Mouse (Mus musculus): Measurements from ENCODE around the gene Gm15217. TPM values are rescaled to one million over a fixed set of nuclear protein-coding genes. Genes with fewer than 3 reads are reported as not detected.

The Gm15217 gene
- total RNA-seq, 2 experiments from 2014 or later: not detected

DNA sequence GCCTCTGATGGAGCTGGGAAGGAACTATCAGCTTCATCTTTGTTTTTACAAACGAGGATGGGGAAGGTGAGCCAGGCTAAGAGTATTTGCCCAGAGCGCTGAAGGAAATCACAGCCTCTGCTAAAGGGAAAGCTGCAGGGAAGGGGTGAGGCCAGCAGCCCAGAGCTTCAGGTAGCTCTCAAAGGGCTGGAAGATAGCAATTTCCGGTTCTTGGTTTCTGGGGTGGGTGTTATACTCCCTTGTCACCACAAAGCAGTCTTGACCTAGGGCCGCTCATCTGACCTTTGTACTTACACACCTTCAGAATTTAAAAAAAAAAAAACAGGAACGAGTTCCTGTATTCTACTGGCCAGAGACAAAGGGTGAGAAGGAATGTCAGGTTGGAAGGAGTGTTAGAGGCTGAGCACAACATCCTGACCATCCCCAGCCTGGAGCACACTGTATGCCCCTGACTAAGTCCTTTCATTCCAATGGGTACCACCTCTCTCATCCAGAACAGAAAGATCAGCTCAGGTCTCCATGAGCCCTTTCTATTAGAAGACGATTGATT lies 12.5 kb downstream of the Gm15217 start:
- DNase-seq (ENCODE audit: low spot score in 2 of 2): no peak

DNA sequence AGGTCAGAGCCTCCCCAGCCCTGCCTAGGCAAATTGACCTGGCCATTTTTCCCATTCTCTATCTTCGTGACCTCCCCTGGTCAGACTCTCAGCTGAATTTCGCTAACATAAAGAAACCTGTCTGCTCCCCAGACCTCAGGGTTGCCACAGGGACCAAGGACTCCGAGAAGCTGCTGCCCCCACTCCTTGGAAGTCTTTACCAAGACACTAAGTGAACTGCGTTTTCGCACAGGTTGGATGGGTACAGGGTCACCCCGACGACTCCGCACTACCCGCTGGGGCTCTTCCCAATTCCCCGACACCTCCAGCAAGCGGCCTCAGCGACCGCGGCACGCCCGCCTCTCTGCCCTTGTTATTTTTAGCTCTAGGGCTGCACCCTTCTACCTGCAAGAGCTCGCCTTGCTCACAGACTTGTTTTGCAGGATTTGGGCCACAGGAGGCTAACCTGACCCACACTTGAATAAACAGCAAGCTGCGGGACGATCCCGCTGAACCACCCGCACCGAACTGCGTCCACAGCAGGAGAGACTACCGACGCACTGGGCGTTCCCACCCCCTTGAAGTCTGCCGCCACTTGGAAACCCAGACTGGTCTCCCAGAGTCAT lies 19.0 kb downstream of the Gm15217 start:
- no peak for DNase-seq (ENCODE audit: low spot score in 2 of 2)

DNA sequence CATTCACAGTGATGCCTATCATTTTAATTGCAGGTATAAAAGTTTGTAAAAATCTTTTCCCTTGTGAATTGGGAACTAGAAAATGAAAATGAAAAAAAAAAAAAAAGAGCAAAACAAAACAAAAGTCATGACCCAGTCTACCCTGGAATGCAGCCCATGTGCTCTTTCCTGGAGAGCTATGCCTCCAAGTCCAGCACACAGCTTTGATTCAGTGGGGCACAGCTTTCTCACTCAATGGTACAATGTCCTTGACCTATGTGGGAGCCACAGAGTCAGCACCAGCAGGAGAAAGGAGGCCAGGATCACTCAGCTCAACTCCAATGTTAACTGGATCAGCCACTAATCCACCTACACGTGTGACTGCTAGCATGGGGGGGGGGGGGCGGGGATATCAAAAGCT lies 20.7 kb downstream of the Gm15217 start:
- DNase-seq (ENCODE audit: low spot score in 2 of 2): no peak

DNA sequence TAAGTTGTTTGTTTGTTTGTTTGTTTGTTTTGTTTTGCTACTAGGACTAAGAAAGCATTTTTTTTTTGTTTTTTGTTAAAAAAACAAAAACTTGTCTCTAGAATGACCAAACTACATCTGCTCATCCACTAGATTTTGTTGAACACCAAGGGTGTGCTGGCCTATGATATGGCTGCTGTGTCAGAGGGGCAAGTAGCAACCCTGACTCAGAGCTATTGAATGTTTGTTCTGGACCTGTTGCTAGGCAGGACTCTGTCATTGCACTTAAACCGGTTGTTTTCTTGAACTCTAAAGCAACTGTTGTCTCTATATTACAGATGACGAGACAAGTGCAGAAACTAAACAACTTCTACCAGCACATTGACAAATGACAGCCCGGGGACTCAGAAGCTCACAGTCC lies 29.1 kb downstream of the Gm15217 start:
- no peak for DNase-seq (ENCODE audit: low spot score in 2 of 2)

DNA sequence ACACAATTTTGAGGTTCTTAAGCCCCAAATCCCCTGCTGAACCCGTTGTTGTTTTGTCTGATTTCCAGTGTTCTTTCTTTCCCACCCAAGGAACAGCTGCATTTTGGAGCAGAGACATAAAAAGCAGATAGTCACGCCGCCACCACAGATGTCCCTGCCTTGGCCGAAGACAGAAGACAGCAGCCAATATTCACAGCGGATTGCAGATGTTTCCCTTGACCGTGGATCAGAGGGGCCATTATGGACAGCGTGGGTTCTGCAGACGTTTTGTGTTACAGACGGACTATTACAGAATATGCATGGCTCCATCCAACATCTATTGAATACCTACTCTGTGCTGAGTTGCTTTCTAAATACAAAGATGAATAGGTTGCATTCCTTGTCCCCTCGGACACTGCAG lies 29.8 kb downstream of the Gm15217 start:
- DNase-seq (ENCODE audit: low spot score in 2 of 2): no peak

DNA sequence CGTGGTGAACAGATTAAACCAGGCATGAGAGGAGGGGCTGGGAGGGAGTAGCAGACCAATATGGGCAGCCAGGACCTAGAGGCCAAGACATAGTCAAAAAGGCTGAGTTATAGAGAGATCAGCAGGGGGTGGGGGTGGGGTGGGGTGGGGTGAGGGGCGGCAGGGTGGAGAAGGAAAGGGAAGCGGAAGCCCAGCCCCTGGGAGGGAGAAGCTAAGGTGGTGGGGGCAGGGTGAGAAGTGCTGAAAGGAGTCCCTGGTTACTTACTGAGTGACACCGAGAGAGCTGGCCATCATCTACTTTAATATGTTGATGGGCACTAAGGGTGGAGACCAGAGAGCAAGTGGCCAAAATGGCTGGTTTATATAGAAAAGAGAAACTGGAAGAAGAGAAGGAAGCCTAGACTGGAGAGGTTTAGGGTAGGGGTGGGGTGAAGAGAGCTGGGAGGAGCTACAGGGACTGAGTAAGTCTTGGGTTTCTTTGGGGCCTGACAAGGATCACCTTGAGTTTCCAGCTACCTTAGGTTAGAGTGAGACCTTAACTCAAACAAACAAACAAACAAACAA lies 31.4 kb downstream of the Gm15217 start:
- DNase-seq (ENCODE audit: low spot score in 2 of 2): no peak

DNA sequence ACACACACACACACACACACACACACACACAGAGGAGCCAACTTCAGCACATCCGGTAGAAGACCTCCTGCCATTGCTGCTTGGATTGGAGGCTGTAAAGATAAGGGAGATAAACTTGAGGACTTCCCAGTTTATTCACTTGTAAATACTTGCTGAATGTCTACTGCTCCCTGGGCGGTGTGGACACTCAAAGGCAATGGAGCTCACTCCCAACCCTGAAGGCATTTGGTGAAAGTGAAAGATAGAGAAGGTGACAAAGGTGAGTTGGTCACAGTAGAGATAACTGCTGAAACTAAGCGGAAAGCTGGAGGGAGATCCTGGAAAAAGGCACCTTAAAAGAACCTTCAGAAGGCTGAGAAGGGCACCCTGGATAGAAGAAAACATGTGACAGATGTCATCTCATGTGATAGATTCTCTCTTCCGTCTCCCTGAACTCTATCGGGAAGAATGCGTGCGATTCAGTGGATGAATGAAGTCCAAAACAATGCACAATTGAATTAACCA lies 33.3 kb downstream of the Gm15217 start:
- DNase-seq (ENCODE audit: low spot score in 2 of 2): no peak

DNA sequence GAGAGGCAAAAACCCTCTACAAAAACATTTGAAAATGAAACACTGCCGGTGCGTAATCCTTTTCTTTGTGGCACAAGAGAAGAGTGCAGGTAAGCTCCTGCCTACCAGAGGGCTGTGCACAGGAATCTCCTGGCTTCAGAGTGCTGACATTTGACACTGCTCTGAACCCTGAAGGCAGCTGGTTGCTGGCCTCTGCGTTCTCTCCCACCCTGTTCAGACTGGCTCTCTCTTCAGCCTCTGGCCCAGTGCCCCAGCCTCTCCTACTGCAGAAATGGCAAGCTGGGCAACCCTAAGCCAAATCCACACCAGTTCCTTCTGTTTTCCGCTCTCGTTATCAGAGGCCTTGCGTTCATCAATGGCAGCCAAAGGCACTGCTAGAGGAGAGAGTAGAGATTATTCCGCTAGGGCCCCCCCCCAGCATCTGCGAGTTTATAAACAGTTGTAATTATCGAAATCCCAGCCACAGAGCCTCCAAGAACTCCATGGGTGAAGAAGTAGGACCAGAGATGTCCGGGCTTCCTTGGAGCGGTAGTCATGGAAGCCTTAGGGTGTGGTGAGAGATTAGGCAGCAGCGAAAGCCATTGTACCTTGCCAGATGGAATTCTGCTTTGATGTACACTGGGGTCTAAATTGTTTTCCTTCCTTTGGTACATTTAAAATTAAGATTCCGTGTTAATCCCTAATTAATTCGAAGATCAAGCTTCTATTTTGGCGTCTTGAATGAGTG lies 39.3 kb downstream of the Gm15217 start:
- no peak for DNase-seq (ENCODE audit: low spot score in 2 of 2)

DNA sequence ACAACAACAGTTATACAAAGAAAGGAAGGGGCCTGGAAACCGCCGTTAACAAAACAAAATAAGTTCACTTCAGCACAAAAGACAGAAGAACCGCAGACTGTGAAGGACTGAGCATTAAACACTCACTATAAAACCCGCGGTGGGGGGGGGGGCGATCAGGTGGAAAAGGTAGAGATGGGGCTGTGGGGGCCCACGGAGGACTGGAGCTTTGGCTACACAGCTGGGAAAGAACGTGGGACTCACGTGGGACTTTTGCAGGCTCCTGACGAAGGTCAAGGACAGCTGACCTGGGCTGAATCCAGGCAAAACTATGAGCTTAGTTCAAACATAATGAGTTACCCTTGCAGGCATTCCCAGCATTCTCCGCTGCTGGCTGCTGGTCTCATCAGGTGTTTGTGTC lies 40.1 kb downstream of the Gm15217 start:
- DNase-seq (ENCODE audit: low spot score in 2 of 2): no peak

DNA sequence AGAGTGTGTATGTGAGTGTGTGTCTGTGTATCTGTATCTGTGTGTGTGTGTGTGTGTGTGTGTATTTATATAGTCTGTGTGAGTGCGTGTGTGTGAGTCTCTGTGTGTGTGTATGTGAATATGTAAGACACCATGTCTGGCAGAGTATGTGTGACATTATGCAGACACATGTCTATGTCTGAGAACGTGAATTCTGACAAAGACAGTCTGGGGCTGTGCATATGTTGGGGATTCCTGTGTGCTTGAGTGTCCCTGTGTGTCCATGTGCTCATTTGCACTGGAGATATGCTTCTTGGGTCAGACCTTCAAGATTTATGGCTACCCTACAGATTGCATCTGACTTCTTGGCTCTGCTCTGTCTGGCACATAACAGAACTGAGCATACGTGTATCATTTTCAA lies 42.6 kb downstream of the Gm15217 start:
- DNase-seq (ENCODE audit: low spot score in 2 of 2): no peak

DNA sequence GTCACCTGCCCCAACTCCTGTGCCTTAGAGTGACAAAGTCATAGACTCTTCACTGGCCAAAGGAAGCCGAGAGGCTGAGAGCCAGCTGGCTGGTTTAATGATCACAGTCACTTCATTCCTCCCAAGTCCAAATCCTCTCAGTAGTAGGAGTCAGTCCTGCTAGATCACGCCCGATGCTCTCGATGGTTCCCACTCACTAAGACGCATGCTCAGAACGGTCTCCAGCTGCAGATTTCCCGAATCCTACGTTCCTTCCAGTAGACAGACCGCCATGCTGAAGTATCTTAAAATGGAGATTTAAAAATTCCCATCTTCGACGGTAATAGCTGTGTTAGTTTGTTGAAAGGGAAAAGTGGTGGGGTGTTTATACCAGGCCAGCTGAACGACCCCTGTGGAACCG lies 48.0 kb downstream of the Gm15217 start:
- no peak for DNase-seq (ENCODE audit: low spot score in 2 of 2)

DNA sequence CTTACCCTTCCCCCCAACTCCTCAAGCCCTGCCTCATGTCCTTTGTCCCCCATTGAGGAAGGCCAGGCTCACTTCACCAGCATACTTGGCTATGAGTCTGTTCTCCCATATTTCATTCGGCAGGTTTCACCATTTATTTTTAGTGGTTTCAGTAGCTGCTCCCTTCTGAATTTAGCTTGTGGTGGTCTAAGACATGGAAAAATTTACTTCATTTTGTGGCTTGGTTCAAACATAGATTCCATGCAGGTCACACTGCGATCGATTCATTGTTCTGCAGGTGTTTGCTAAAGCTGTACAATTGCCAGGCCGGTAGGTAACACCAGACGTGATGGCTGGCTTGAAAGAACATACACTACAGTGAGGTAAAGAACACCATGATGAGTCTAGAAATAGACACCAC lies 51.0 kb downstream of the Gm15217 start:
- DNase-seq (ENCODE audit: low spot score in 2 of 2): no peak

Other genes starting within 250 kb of the Gm15217 start
- 1 to 10 TPM; 1.2 to 3.0 TPM for gene Bmp4, start 11.3 kb downstream of the Gm15217 start, total RNA-seq (2021)